Mouse (Mus musculus): ENCODE results near the gene Lrrc1. TPM values are rescaled to one million over a fixed set of nuclear protein-coding genes. Genes with fewer than 3 reads are reported as not detected.

Lrrc1 gene
- polyA plus RNA-seq, 1 experiment from 2014 or later = 18.9 TPM

DNA sequence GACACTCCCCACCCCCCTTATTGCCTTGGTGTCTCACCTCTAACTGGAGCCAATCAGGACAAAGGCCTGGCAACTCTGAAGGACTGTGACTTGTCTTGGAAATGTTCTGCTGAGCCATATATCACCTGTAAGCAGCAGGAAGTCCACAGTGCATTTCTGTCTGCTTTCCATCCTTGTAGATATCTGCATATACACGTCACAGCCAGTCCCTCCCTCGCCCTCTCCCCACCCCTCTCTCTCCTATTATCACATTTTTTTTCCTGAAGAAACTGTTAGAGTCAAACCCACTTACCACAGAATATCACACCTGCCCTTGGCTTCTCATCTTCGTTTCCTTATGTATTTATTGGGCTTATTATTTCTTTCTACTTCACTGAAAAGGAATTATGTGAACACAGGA is 13.3 kb upstream of the Lrrc1 start:
- 63% methylated on average over 3 of the region's 3 CpGs for WGBS
- Histone ChIP-seq H3K27me3 (ENCODE audit: control insufficient read depth, insufficient read depth, low read length) (no peaks in the 10 kb centered on the region), H3K9me3 (ENCODE audit: control insufficient read depth, low read length) (0 out of 2 replicates have a peak, but pooled peaks cover 6% of the 10 kb centered on the region), H3K27ac (replicated peaks in 1 of 2; ENCODE audit: control insufficient read depth in 1 of 2, insufficient read depth in 1 of 2, low read depth in 2 of 2, low read length in 2 of 2) (no peak overlapping the region), H3K9ac (ENCODE audit: low read length) (no peak overlapping the region), H3K4me3 (ENCODE audit: control insufficient read depth in 1 of 2, insufficient read depth in 1 of 2, low read depth in 1 of 2, low read length in 2 of 2) (no peak overlapping the region), H3K4me1 (ENCODE audit: control insufficient read depth in 2 of 2, insufficient read depth in 2 of 2, low read length in 2 of 2) (peaks cover 3 to 4% of the 10 kb centered on the region in 2 experiments; a peak in 2 of 4 replicates), H3K4me2 (ENCODE audit: low read length) (no peak overlapping the region), H3K36me3 (ENCODE audit: control insufficient read depth, insufficient read depth, low read length) (no peaks in the 10 kb centered on the region)
- ATAC-seq (ENCODE audit: insufficient number of reproducible peaks, insufficient read depth, low FRiP score, low read depth) = no peak

DNA sequence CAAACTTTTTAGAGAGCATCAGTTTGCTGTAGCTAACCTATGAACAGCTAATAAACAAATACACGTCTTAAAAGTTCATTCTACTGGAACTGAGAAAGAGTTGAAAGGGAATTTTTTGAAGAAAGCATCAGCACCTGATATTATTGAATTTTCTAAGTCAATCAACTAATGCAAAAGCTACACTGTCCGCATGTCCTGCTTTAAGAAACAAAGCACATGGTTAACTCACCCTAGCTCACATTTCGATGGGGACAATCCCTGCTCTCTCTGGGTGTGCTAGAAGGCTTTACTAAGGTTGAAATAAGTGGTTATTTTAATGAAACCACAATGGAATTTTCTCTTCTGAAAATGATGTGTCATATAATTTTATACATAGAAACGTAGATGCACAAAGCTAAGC is 12.5 kb upstream of the Lrrc1 start:
- H3K27me3 ChIP-seq (ENCODE audit: control insufficient read depth, insufficient read depth, low read length) = no peaks in the 10 kb centered on the region
- no peaks in the 10 kb centered on the region for H3K36me3 ChIP-seq (ENCODE audit: control insufficient read depth, insufficient read depth, low read length)
- H3K9ac ChIP-seq (ENCODE audit: low read length) = no peak overlapping the region
- no peak for ATAC-seq (ENCODE audit: insufficient number of reproducible peaks, insufficient read depth, low FRiP score, low read depth)
- 0 out of 2 replicates have a peak, but pooled peaks cover under 1% of the 10 kb centered on the region for H3K9me3 ChIP-seq (ENCODE audit: control insufficient read depth, low read length)
- peaks cover 3 to 4% of the 10 kb centered on the region in 2 experiments; a peak in 2 of 4 replicates for H3K4me1 ChIP-seq (ENCODE audit: control insufficient read depth in 2 of 2, insufficient read depth in 2 of 2, low read length in 2 of 2)
- 82% methylated on average over 4 of the region's 4 CpGs for WGBS
- no peak overlapping the region for H3K27ac ChIP-seq (replicated peaks in 1 of 2; ENCODE audit: control insufficient read depth in 1 of 2, insufficient read depth in 1 of 2, low read depth in 2 of 2, low read length in 2 of 2)
- H3K4me3 ChIP-seq (ENCODE audit: control insufficient read depth in 1 of 2, insufficient read depth in 1 of 2, low read depth in 1 of 2, low read length in 2 of 2) = no peak overlapping the region
- H3K4me2 ChIP-seq (ENCODE audit: low read length) = no peak overlapping the region

DNA sequence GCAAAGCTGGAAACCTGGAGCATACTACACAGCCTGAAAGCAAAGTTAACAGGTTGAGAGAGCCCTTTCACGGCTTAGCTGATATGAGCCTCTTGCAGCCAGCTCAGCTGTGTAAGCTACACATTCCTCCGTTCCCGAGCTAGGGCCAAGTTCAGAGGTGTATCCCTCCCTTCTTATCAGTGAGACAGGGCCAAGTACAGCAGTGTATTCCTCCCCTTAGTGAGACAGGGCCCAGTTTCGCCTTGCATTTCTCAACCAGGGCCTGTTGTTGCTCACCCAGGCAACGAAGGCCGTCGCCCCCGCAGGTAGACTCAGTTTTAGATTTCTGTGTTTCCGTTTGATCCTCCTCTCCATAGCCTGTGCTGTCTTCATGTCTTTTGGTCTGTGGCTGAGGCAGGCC is 11.8 kb upstream of the Lrrc1 start:
- H3K9me3 ChIP-seq (ENCODE audit: control insufficient read depth, low read length) = no peaks in the 10 kb centered on the region
- H3K36me3 ChIP-seq (ENCODE audit: control insufficient read depth, insufficient read depth, low read length) = no peaks in the 10 kb centered on the region
- 54% methylated on average over 9 of the region's 9 CpGs for WGBS
- no peak overlapping the region for H3K4me3 ChIP-seq (ENCODE audit: control insufficient read depth in 1 of 2, insufficient read depth in 1 of 2, low read depth in 1 of 2, low read length in 2 of 2)
- H3K4me2 ChIP-seq (ENCODE audit: low read length) = no peak overlapping the region
- no peak overlapping the region for H3K27ac ChIP-seq (replicated peaks in 1 of 2; ENCODE audit: control insufficient read depth in 1 of 2, insufficient read depth in 1 of 2, low read depth in 2 of 2, low read length in 2 of 2)
- peaks cover 3 to 4% of the 10 kb centered on the region in 2 experiments; a peak in 2 of 4 replicates for H3K4me1 ChIP-seq (ENCODE audit: control insufficient read depth in 2 of 2, insufficient read depth in 2 of 2, low read length in 2 of 2)
- no peak for ATAC-seq (ENCODE audit: insufficient number of reproducible peaks, insufficient read depth, low FRiP score, low read depth)
- H3K27me3 ChIP-seq (ENCODE audit: control insufficient read depth, insufficient read depth, low read length) = no peaks in the 10 kb centered on the region
- no peak overlapping the region for H3K9ac ChIP-seq (ENCODE audit: low read length)

GRCm38 (mm10) chr9:77553465-77553864 is 8.8 kb upstream of the Lrrc1 start:
- no peaks in the 10 kb centered on the region for H3K9me3 ChIP-seq (ENCODE audit: control insufficient read depth, low read length)
- H3K9ac ChIP-seq (ENCODE audit: low read length) = no peak overlapping the region
- H3K36me3 ChIP-seq (ENCODE audit: control insufficient read depth, insufficient read depth, low read length) = no peaks in the 10 kb centered on the region
- 66% methylated on average over 2 of the region's 2 CpGs for WGBS
- no peak for ATAC-seq (ENCODE audit: insufficient number of reproducible peaks, insufficient read depth, low FRiP score, low read depth)
- H3K27me3 ChIP-seq (ENCODE audit: control insufficient read depth, insufficient read depth, low read length) = no peaks in the 10 kb centered on the region
- no peak overlapping the region for H3K4me2 ChIP-seq (ENCODE audit: low read length)
- peaks cover 3 to 4% of the 10 kb centered on the region in 2 experiments; a peak in 2 of 4 replicates for H3K4me1 ChIP-seq (ENCODE audit: control insufficient read depth in 2 of 2, insufficient read depth in 2 of 2, low read length in 2 of 2)
- H3K27ac ChIP-seq (replicated peaks in 1 of 2; ENCODE audit: control insufficient read depth in 1 of 2, insufficient read depth in 1 of 2, low read depth in 2 of 2, low read length in 2 of 2) = no peak overlapping the region
- no peak overlapping the region for H3K4me3 ChIP-seq (ENCODE audit: control insufficient read depth in 1 of 2, insufficient read depth in 1 of 2, low read depth in 1 of 2, low read length in 2 of 2)

- no peaks in the 10 kb centered on the region for H3K9me3 ChIP-seq (ENCODE audit: control insufficient read depth, low read length)
- no peak for ATAC-seq (ENCODE audit: insufficient number of reproducible peaks, insufficient read depth, low FRiP score, low read depth)
- H3K9ac ChIP-seq (ENCODE audit: low read length) = no peak overlapping the region
- H3K4me1 ChIP-seq (ENCODE audit: control insufficient read depth in 2 of 2, insufficient read depth in 2 of 2, low read length in 2 of 2) = no peaks in the 10 kb centered on the region
- no peak overlapping the region for H3K4me2 ChIP-seq (ENCODE audit: low read length)
- WGBS = 70% methylated on average over 7 of the region's 7 CpGs
- H3K4me3 ChIP-seq (ENCODE audit: control insufficient read depth in 1 of 2, insufficient read depth in 1 of 2, low read depth in 1 of 2, low read length in 2 of 2) = no peak overlapping the region
- H3K27ac ChIP-seq (replicated peaks in 1 of 2; ENCODE audit: control insufficient read depth in 1 of 2, insufficient read depth in 1 of 2, low read depth in 2 of 2, low read length in 2 of 2) = no peak overlapping the region
- H3K36me3 ChIP-seq (ENCODE audit: control insufficient read depth, insufficient read depth, low read length) = no peaks in the 10 kb centered on the region
- H3K27me3 ChIP-seq (ENCODE audit: control insufficient read depth, insufficient read depth, low read length) = no peaks in the 10 kb centered on the region
These were observed 6.4 kb upstream of the Lrrc1 start for GRCm38 (mm10) chr9:77551036-77551512.

DNA sequence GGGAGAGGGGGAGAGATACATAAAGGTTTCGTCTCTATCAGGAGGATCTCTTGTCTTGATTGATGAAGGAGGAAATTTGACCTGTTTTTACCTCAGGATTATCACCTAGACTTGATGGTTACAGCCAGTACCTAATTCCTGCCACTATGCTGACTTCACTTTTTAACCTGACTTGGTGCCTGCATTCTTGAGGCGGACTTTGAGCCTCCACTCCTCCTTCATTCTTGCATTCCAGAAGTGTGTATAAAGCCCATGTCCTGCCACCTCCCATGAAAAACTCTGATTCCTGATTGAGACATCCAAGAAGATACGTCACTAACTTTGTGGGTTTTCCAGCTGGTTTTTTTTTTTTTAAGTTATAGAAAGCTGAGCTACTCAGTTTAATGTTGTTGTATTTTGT is 1.3 kb upstream of the Lrrc1 start:
- no peaks in the 10 kb centered on the region for H3K27me3 ChIP-seq (ENCODE audit: control insufficient read depth, insufficient read depth, low read length)
- H3K4me3 ChIP-seq (ENCODE audit: control insufficient read depth in 1 of 2, insufficient read depth in 1 of 2, low read depth in 1 of 2, low read length in 2 of 2) = peak overlapping the region in 1 of 2 experiments; percentile 91; a peak in 1 of 4 replicates
- 59% methylated on average over 3 of the region's 3 CpGs for WGBS
- H3K9ac ChIP-seq (ENCODE audit: low read length) = peak overlapping the region; percentile 94; the same call in 1 of the 2 replicates
- ATAC-seq (ENCODE audit: insufficient number of reproducible peaks, insufficient read depth, low FRiP score, low read depth) = no peak
- H3K36me3 ChIP-seq (ENCODE audit: control insufficient read depth, insufficient read depth, low read length) = no peaks in the 10 kb centered on the region
- peak overlapping the region; percentile 97; the same call in 1 of the 2 replicates for H3K4me2 ChIP-seq (ENCODE audit: low read length)
- H3K27ac ChIP-seq (replicated peaks in 1 of 2; ENCODE audit: control insufficient read depth in 1 of 2, insufficient read depth in 1 of 2, low read depth in 2 of 2, low read length in 2 of 2) = no peak overlapping the region
- H3K9me3 ChIP-seq (ENCODE audit: control insufficient read depth, low read length) = no peaks in the 10 kb centered on the region
- H3K4me1 ChIP-seq (ENCODE audit: control insufficient read depth in 2 of 2, insufficient read depth in 2 of 2, low read length in 2 of 2) = peaks cover 8 to 12% of the 10 kb centered on the region in 2 experiments; a peak in 3 of 4 replicates

DNA sequence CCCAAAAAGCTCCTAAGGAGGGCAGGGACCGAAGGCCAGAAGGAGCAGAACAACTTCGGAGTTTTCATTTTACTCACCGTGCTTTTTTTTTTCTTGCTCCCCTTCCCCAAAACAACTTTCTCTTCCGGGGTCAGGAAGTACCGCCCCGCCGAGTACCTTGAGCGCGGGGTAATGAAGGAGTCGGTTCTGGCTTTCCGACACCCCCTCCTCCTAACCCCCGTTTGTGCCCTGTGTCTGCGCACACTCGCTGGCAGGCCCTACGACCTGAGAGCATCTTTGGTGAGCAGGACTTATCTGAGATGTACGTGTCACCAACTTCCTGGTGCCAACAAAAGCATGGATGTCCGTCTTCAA is 375 bp upstream of the Lrrc1 start:
- peak; percentile 23; the same call in 1 of the 2 replicates for ATAC-seq (ENCODE audit: insufficient number of reproducible peaks, insufficient read depth, low FRiP score, low read depth)
- Histone ChIP-seq H3K4me2 (ENCODE audit: low read length) (peak overlapping the region; percentile 97), H3K36me3 (ENCODE audit: control insufficient read depth, insufficient read depth, low read length) (no peaks in the 10 kb centered on the region), H3K27me3 (ENCODE audit: control insufficient read depth, insufficient read depth, low read length) (no peaks in the 10 kb centered on the region), H3K9ac (ENCODE audit: low read length) (peak overlapping the region; percentile 94), H3K27ac (replicated peaks in 1 of 2; ENCODE audit: control insufficient read depth in 1 of 2, insufficient read depth in 1 of 2, low read depth in 2 of 2, low read length in 2 of 2) (peak overlapping the region; percentile 77 to 84), H3K4me1 (ENCODE audit: control insufficient read depth in 2 of 2, insufficient read depth in 2 of 2, low read length in 2 of 2) (peaks cover 8 to 12% of the 10 kb centered on the region in 2 experiments; a peak in 3 of 4 replicates), H3K4me3 (ENCODE audit: control insufficient read depth in 1 of 2, insufficient read depth in 1 of 2, low read depth in 1 of 2, low read length in 2 of 2) (peak overlapping the region; percentile 87 to 91), H3K9me3 (ENCODE audit: control insufficient read depth, low read length) (no peaks in the 10 kb centered on the region)
- 0% methylated on average over 17 of the region's 17 CpGs for WGBS

Data from heart, embryonic 14.5 days (tissue).